Mouse (Mus musculus) brown adipose tissue, adult 24 weeks (tissue): ENCODE data around the gene Trim66. TPM values are rescaled to one million over a fixed set of nuclear protein-coding genes. Genes with fewer than 3 reads are reported as not detected.

Experiments used
- H3K27ac ChIP-seq: fragments of 200-500 bp; replicated peaks from 2 replicates; pipeline ENCODE4 v1.5.1; 2012; ENCODE audit warnings: low read depth, mild to moderate bottlenecking, low read length
- H3K4me1 ChIP-seq: fragments of 200-500 bp; 2 replicates; pipeline ENCODE4 v1.6.1; 2012; ENCODE audit warnings: low read length, mixed read lengths; ENCODE audit not compliant: control insufficient read depth, insufficient read depth, insufficient read length
- H3K4me3 ChIP-seq: fragments of 200-500 bp; 2 replicates; pipeline ENCODE4 v1.5.1; 2012; ENCODE audit warnings: low read depth, mild to moderate bottlenecking, low read length, moderate library complexity; ENCODE audit not compliant: insufficient read depth
- polyA plus RNA-seq: library from polyadenylated mRNA; stranded (reverse); fragments of >200 nt; gene quantifications from 2 replicates; pipeline ENCODE4 v1.2.4, GENCODE M21; 2012; ENCODE audit not compliant: missing spikeins, insufficient read depth, insufficient read length

The Trim66 gene
- polyA plus RNA-seq, 1 experiment, result not detected

GRCm38 (mm10) chr7:109507119-109507518, 815 bp downstream of the Trim66 start:
- no peak overlapping the region for H3K4me3 ChIP-seq
- no peak overlapping the region for H3K27ac ChIP-seq
- H3K4me1 ChIP-seq, result no peaks in the 10 kb centered on the region

- H3K4me3 ChIP-seq, result no peak overlapping the region
- no peak overlapping the region for H3K27ac ChIP-seq
- peaks cover 8% of the 10 kb centered on the region; the same call in 1 of the 2 replicates for H3K4me1 ChIP-seq
These were observed 10.4 kb downstream of the Trim66 start for GRCm38 (mm10) chr7:109497507-109497906.

- Histone ChIP-seq H3K4me1 (peaks cover 8% of the 10 kb centered on the region; the same call in 1 of the 2 replicates), H3K27ac (no peak overlapping the region), H3K4me3 (no peak overlapping the region)
These were observed 14.3 kb downstream of the Trim66 start for GRCm38 (mm10) chr7:109493319-109494316.

GRCm38 (mm10) chr7:109492616-109493318, 15.2 kb downstream of the Trim66 start:
- Histone ChIP-seq H3K4me3 (no peak overlapping the region), H3K27ac (no peak overlapping the region), H3K4me1 (peaks cover 8% of the 10 kb centered on the region; the same call in 1 of the 2 replicates)

- Histone ChIP-seq H3K4me3 (no peak overlapping the region), H3K27ac (no peak overlapping the region), H3K4me1 (no peaks in the 10 kb centered on the region)
These were observed 23.7 kb downstream of the Trim66 start for GRCm38 (mm10) chr7:109484221-109484620.

GRCm38 (mm10) chr7:109480765-109481197, 27.2 kb downstream of the Trim66 start:
- H3K4me3 ChIP-seq, result 0 out of 2 replicates have a peak overlapping the region, but pooled peaks have one; percentile 23

GRCm38 (mm10) chr7:109477926-109478325, 30.0 kb downstream of the Trim66 start:
- Histone ChIP-seq H3K27ac (no peak overlapping the region), H3K4me3 (no peak overlapping the region), H3K4me1 (no peaks in the 10 kb centered on the region)

More at GRCm38 (mm10) chr7:109480765-109481197, 27.2 kb downstream of the Trim66 start:
- Histone ChIP-seq H3K4me1 (no peaks in the 10 kb centered on the region), H3K27ac (no peak overlapping the region)

- Histone ChIP-seq H3K4me3 (no peak overlapping the region), H3K4me1 (peaks cover 3% of the 10 kb centered on the region; the same call in 1 of the 2 replicates), H3K27ac (no peak overlapping the region)
These were observed 37.2 kb downstream of the Trim66 start for GRCm38 (mm10) chr7:109470700-109471099.

GRCm38 (mm10) chr7:109468262-109468701, 39.7 kb downstream of the Trim66 start:
- H3K4me1 ChIP-seq, result peaks cover 3% of the 10 kb centered on the region; the same call in 1 of the 2 replicates
- no peak overlapping the region; the same call in 1 of the 2 replicates for H3K4me3 ChIP-seq
- no peak overlapping the region; the same call in 1 of the 2 replicates for H3K27ac ChIP-seq

- H3K27ac ChIP-seq, result no peak overlapping the region
- H3K4me3 ChIP-seq, result no peak overlapping the region
- peaks cover 3% of the 10 kb centered on the region; the same call in 1 of the 2 replicates for H3K4me1 ChIP-seq
These were observed 40.3 kb downstream of the Trim66 start for GRCm38 (mm10) chr7:109467591-109467990.

- Histone ChIP-seq H3K27ac (no peak overlapping the region), H3K4me3 (no peak overlapping the region), H3K4me1 (no peaks in the 10 kb centered on the region)
These were observed 47.2 kb downstream of the Trim66 start for GRCm38 (mm10) chr7:109460698-109461097.

GRCm38 (mm10) chr7:109456563-109456962, 51.4 kb downstream of the Trim66 start:
- H3K27ac ChIP-seq, result no peak overlapping the region
- H3K4me1 ChIP-seq, result no peaks in the 10 kb centered on the region
- no peak overlapping the region for H3K4me3 ChIP-seq

- H3K4me3 ChIP-seq, result no peak overlapping the region
- H3K27ac ChIP-seq, result no peak overlapping the region
These were observed 52.2 kb downstream of the Trim66 start for GRCm38 (mm10) chr7:109455748-109456147.

GRCm38 (mm10) chr7:109454856-109455255, 53.1 kb downstream of the Trim66 start:
- no peaks in the 10 kb centered on the region for H3K4me1 ChIP-seq
- H3K4me3 ChIP-seq, result no peak overlapping the region

More at GRCm38 (mm10) chr7:109455748-109456147, 52.2 kb downstream of the Trim66 start:
- H3K4me1 ChIP-seq, result no peaks in the 10 kb centered on the region

GRCm38 (mm10) chr7:109448060-109448459, 59.9 kb downstream of the Trim66 start:
- no peaks in the 10 kb centered on the region for H3K4me1 ChIP-seq
- no peak overlapping the region for H3K27ac ChIP-seq
- H3K4me3 ChIP-seq, result no peak overlapping the region

More at GRCm38 (mm10) chr7:109454856-109455255, 53.1 kb downstream of the Trim66 start:
- no peak overlapping the region for H3K27ac ChIP-seq
